Mouse (Mus musculus) forebrain, embryonic 11.5 days (tissue): ENCODE measurements around the gene Klf16. TPM values are rescaled to one million over a fixed set of nuclear protein-coding genes. Genes with fewer than 3 reads are reported as not detected.

ENCODE experiments used
- ATAC-seq: fragments of 200-750 bp; cut with Nextera tagmentation; replicated peaks from 2 replicates; pipeline ENCODE4 v1.8.0; 2017; ENCODE audit warnings: moderate TSS enrichment; ENCODE audit not compliant: low FRiP score
- DNase-seq: peaks from one replicate; pipeline ENCODE4 v3.0.0-alpha.2; 2017; ENCODE audit warnings: low spot score
- H3K27ac ChIP-seq: fragments of 300-500 bp; sonication (generic); 2 replicates; pipeline ENCODE4 v1.5.1; 2014; ENCODE audit warnings: low read depth, low read length
- H3K27me3 ChIP-seq: fragments of 300-500 bp; sonication (generic); 2 replicates; pipeline ENCODE4 v1.6.1; 2014; ENCODE audit warnings: mild to moderate bottlenecking, low read length, mixed read lengths; ENCODE audit not compliant: control insufficient read depth, insufficient read depth
- H3K36me3 ChIP-seq: fragments of 300-500 bp; sonication (generic); 2 replicates; pipeline ENCODE4 v1.6.1; 2014; ENCODE audit warnings: mild to moderate bottlenecking, low read length, moderate library complexity, mixed read lengths; ENCODE audit not compliant: control insufficient read depth, insufficient read depth
- H3K4me1 ChIP-seq: fragments of 300-500 bp; sonication (generic); replicated peaks from 2 replicates; pipeline ENCODE4 v1.6.1; 2014; ENCODE audit warnings: low read length, mixed read lengths; ENCODE audit not compliant: control insufficient read depth, insufficient read depth
- H3K4me2 ChIP-seq: fragments of 300-500 bp; sonication (generic); 2 replicates; pipeline ENCODE4 v1.6.1; 2014; ENCODE audit warnings: low read depth, mild to moderate bottlenecking, low read length, moderate library complexity, mixed read lengths; ENCODE audit not compliant: severe bottlenecking
- H3K4me3 ChIP-seq: fragments of 300-500 bp; sonication (generic); 2 replicates; pipeline ENCODE4 v1.5.1; 2014; ENCODE audit warnings: low read depth, low read length
- H3K9ac ChIP-seq: fragments of 300-500 bp; sonication (generic); 2 replicates; pipeline ENCODE4 v1.6.1; 2014; ENCODE audit warnings: low read length
- H3K9me3 ChIP-seq: fragments of 300-500 bp; sonication (generic); 2 replicates; pipeline ENCODE4 v1.6.1; 2016; ENCODE audit warnings: low read length, mixed read lengths; ENCODE audit not compliant: control insufficient read depth
- WGBS: fragments of 180-500 bp; shearing (Covaris S2); extraction: QIAGEN DNeasy Blood & Tissue Kit; methylation state at CpG from one replicate; pipeline ENCODE4 v1.1.7; 2014; 5-methylcytosine and 5-hydroxymethylcytosine counted together
- microRNA-seq: library from miRNA; unstranded; fragments of <30 nt; microRNA quantifications from one replicate; pipeline ENCODE4, GENCODE M21; 2016; ENCODE audit not compliant: insufficient number of aligned reads
- polyA plus RNA-seq: library from polyadenylated mRNA; unstranded; fragments of >200 nt; fragmentation: Nextera tagmentation; extraction: Ambion mirVana; gene quantifications from 2 replicates; pipeline ENCODE4 v1.2.1, GENCODE M21; 2014

Gene Klf16
- polyA plus RNA-seq, 1 experiment from 2014 or later = 5.9 TPM

GRCm38 (mm10) chr10:80532783-80533182, 44.3 kb downstream of the Klf16 start:
- H3K4me3 ChIP-seq = no peak overlapping the region
- peaks cover 6% of the 10 kb centered on the region; the same call in 1 of the 2 replicates for H3K27me3 ChIP-seq
- no peaks in the 10 kb centered on the region for H3K36me3 ChIP-seq
- WGBS = 84% methylated on average over 11 of the region's 11 CpGs
- 0 out of 2 replicates have a peak, but pooled peaks cover 2% of the 10 kb centered on the region for H3K4me1 ChIP-seq
- no peak overlapping the region for H3K4me2 ChIP-seq
- ATAC-seq (no peak), DNase-seq (no peak)
- no peak overlapping the region for H3K27ac ChIP-seq
- H3K9ac ChIP-seq = no peak overlapping the region
- no peaks in the 10 kb centered on the region for H3K9me3 ChIP-seq

- no peaks in the 10 kb centered on the region for H3K4me1 ChIP-seq
- no peak overlapping the region for H3K9ac ChIP-seq
- no peaks in the 10 kb centered on the region for H3K9me3 ChIP-seq
- H3K4me2 ChIP-seq = peak overlapping the region; percentile 36; the same call in 1 of the 2 replicates
- H3K27ac ChIP-seq = no peak overlapping the region
- 26% methylated on average over 9 of the region's 9 CpGs for WGBS
- peak overlapping the region; percentile 5; the same call in 1 of the 2 replicates for H3K4me3 ChIP-seq
- no peaks in the 10 kb centered on the region for H3K27me3 ChIP-seq
- no peaks in the 10 kb centered on the region for H3K36me3 ChIP-seq
- DNase-seq (peak; percentile 71), ATAC-seq (peak; percentile 79)
These were observed 50.9 kb downstream of the Klf16 start for GRCm38 (mm10) chr10:80526172-80526571.

- H3K36me3 ChIP-seq = no peaks in the 10 kb centered on the region
- no peaks in the 10 kb centered on the region for H3K27me3 ChIP-seq
- H3K9me3 ChIP-seq = peaks cover 3% of the 10 kb centered on the region; the same call in 1 of the 2 replicates
- WGBS = 94% methylated on average over 7 of the region's 7 CpGs
- no peaks in the 10 kb centered on the region for H3K4me1 ChIP-seq
- ATAC-seq (no peak), DNase-seq (no peak)
- H3K9ac ChIP-seq = no peak overlapping the region
- H3K27ac ChIP-seq = no peak overlapping the region
- H3K4me2 ChIP-seq = no peak overlapping the region
- H3K4me3 ChIP-seq = no peak overlapping the region
These were observed 53.8 kb downstream of the Klf16 start for GRCm38 (mm10) chr10:80523299-80523698.

- peaks cover 3% of the 10 kb centered on the region; the same call in 1 of the 2 replicates for H3K9me3 ChIP-seq
These were observed 57.8 kb downstream of the Klf16 start for GRCm38 (mm10) chr10:80519287-80519686.

More at GRCm38 (mm10) chr10:80519287-80519686, 57.8 kb downstream of the Klf16 start:
- Histone ChIP-seq H3K27me3 (peaks cover 3% of the 10 kb centered on the region; the same call in 1 of the 2 replicates), H3K4me3 (no peak overlapping the region), H3K36me3 (no peaks in the 10 kb centered on the region), H3K9ac (no peak overlapping the region), H3K27ac (no peak overlapping the region), H3K4me2 (no peak overlapping the region), H3K4me1 (0 out of 2 replicates have a peak, but pooled peaks cover 2% of the 10 kb centered on the region)
- ATAC-seq = no peak
- WGBS = 82% methylated on average over 2 of the region's 2 CpGs
- no peak for DNase-seq

Small RNAs within 50 kb of the gene (microRNA-seq; reads per million reads assigned to microRNA genes)
- not detected for gene Mir6912

Other genes with a start within 250 kb of the Klf16 start
- 3.8 and 4.5 TPM in 2 replicates for gene Pcsk4, start 247.8 kb downstream of the Klf16 start, polyA plus RNA-seq
- 7.0 and 8.0 TPM in 2 replicates for gene Reep6, start 247.4 kb downstream of the Klf16 start, polyA plus RNA-seq
- gene Adamtsl5, start 228.9 kb downstream of the Klf16 start, polyA plus RNA-seq = 0.51 and 0.76 TPM in 2 replicates
- gene Plk5, start 220.9 kb downstream of the Klf16 start, polyA plus RNA-seq = 0.36 and 0.87 TPM in 2 replicates
- 13.3 and 15.9 TPM in 2 replicates for gene Mex3d, start 189.7 kb downstream of the Klf16 start, polyA plus RNA-seq
- gene Mbd3, start 177.8 kb downstream of the Klf16 start, polyA plus RNA-seq = 276 and 322 TPM in 2 replicates
- gene Uqcr11, start 170.5 kb downstream of the Klf16 start, polyA plus RNA-seq = 430 and 504 TPM in 2 replicates
- gene Tcf3, start 143.7 kb downstream of the Klf16 start, polyA plus RNA-seq = 237 and 256 TPM in 2 replicates
- 0.49 and 0.53 TPM in 2 replicates for gene Onecut3, start 82.5 kb downstream of the Klf16 start, polyA plus RNA-seq
- gene Atp8b3, start 38.2 kb downstream of the Klf16 start, polyA plus RNA-seq = 0.35 and 0.59 TPM in 2 replicates
- 34.9 and 37.1 TPM in 2 replicates for gene Rexo1, start 15.8 kb downstream of the Klf16 start, polyA plus RNA-seq
- gene Abhd17a, start 13.0 kb upstream of the Klf16 start, polyA plus RNA-seq = 94.6 and 121 TPM in 2 replicates
- 67.7 and 78.5 TPM in 2 replicates for gene Scamp4, start 25.6 kb upstream of the Klf16 start, polyA plus RNA-seq
- 7.6 and 9.5 TPM in 2 replicates for gene Adat3, start 25.6 kb upstream of the Klf16 start, polyA plus RNA-seq
- gene Gm49322, start 28.7 kb upstream of the Klf16 start, polyA plus RNA-seq = 3.6 and 4.7 TPM in 2 replicates
- gene Csnk1g2, start 45.5 kb upstream of the Klf16 start, polyA plus RNA-seq = 134 TPM in 2 replicates
- 78.3 and 97.3 TPM in 2 replicates for gene Btbd2, start 79.8 kb upstream of the Klf16 start, polyA plus RNA-seq
- gene Mknk2, start 100.8 kb upstream of the Klf16 start, polyA plus RNA-seq = 85.1 and 87.0 TPM in 2 replicates
- 57.9 and 61.1 TPM in 2 replicates for gene Mob3a, start 124.7 kb upstream of the Klf16 start, polyA plus RNA-seq
- 4.8 and 7.2 TPM in 2 replicates for gene Izumo4, start 124.9 kb upstream of the Klf16 start, polyA plus RNA-seq
- gene Ap3d1, start 164.9 kb upstream of the Klf16 start, polyA plus RNA-seq = 84.2 and 86.3 TPM in 2 replicates
- gene Dot1l, start 177.9 kb upstream of the Klf16 start, polyA plus RNA-seq = 34.5 and 34.9 TPM in 2 replicates
- gene Sf3a2, start 220.9 kb upstream of the Klf16 start, polyA plus RNA-seq = 116 and 119 TPM in 2 replicates
- 160 and 163 TPM in 2 replicates for gene Plekhj1, start 221.3 kb upstream of the Klf16 start, polyA plus RNA-seq
- 0.15 and 0.16 TPM in 2 replicates for gene Amh, start 227.9 kb upstream of the Klf16 start, polyA plus RNA-seq
- 0.47 and 0.59 TPM in 2 replicates for gene Jsrp1, start 236.2 kb upstream of the Klf16 start, polyA plus RNA-seq
- gene Oaz1, start 249.3 kb upstream of the Klf16 start, polyA plus RNA-seq = 1,775 and 1,994 TPM in 2 replicates